Mouse (Mus musculus): ENCODE data around the gene Klrb1c. TPM values are rescaled to one million over a fixed set of nuclear protein-coding genes. Genes with fewer than 3 reads are reported as not detected.
"Not testable (repeated sequence)": the region's sequence is repeated elsewhere in the genome, so short reads cannot be mapped to it uniquely, and the experiment has no call there.

Klrb1c gene
- polyA plus RNA-seq, 1 experiment from 2014 or later = 0.26 TPM

- not testable (repeated sequence) for H3K4me3 ChIP-seq (ENCODE audit: low read depth, low read length); H3K36me3 ChIP-seq (ENCODE audit: control insufficient read depth, insufficient read depth, low read length); H3K9me3 ChIP-seq (ENCODE audit: control insufficient read depth, low read length); H3K4me1 ChIP-seq (replicated peaks; ENCODE audit: control insufficient read depth, insufficient read depth, low read length); H3K27ac ChIP-seq (ENCODE audit: low read depth); H3K9ac ChIP-seq (ENCODE audit: low read length); H3K27me3 ChIP-seq (replicated peaks; ENCODE audit: control insufficient read depth, insufficient read depth, low read length)
- DNase-seq (ENCODE audit: low spot score) (peak; percentile 83), ATAC-seq (replicated peaks; ENCODE audit: low FRiP score, low TSS enrichment, low read depth) (peak; percentile 86)
- H3K4me2 ChIP-seq (ENCODE audit: low read length) = peak overlapping the region; percentile 29
- 37% methylated on average over 7 of the region's 8 CpGs for WGBS
Measured at GRCm38 (mm10) chr6:128753610-128754224, 35.3 kb downstream of the Klrb1c start.

GRCm38 (mm10) chr6:128747006-128747405 is 42.0 kb downstream of the Klrb1c start:
- H3K27ac ChIP-seq (ENCODE audit: low read depth); H3K4me3 ChIP-seq (ENCODE audit: low read depth, low read length); ATAC-seq (replicated peaks; ENCODE audit: low FRiP score, low TSS enrichment, low read depth); H3K36me3 ChIP-seq (ENCODE audit: control insufficient read depth, insufficient read depth, low read length); H3K4me1 ChIP-seq (replicated peaks; ENCODE audit: control insufficient read depth, insufficient read depth, low read length); H3K9me3 ChIP-seq (ENCODE audit: control insufficient read depth, low read length); H3K4me2 ChIP-seq (ENCODE audit: low read length); DNase-seq (ENCODE audit: low spot score); H3K27me3 ChIP-seq (replicated peaks; ENCODE audit: control insufficient read depth, insufficient read depth, low read length); H3K9ac ChIP-seq (ENCODE audit: low read length): not testable (repeated sequence)
- WGBS = 80% methylated on average over 6 of the region's 6 CpGs

GRCm38 (mm10) chr6:128737445-128737844 is 51.6 kb downstream of the Klrb1c start:
- Histone ChIP-seq H3K27me3 (replicated peaks; ENCODE audit: control insufficient read depth, insufficient read depth, low read length) (no peaks in the 10 kb centered on the region), H3K4me2 (ENCODE audit: low read length) (no peak overlapping the region), H3K27ac (ENCODE audit: low read depth) (no peak overlapping the region), H3K36me3 (ENCODE audit: control insufficient read depth, insufficient read depth, low read length) (no peaks in the 10 kb centered on the region), H3K9ac (ENCODE audit: low read length) (no peak overlapping the region), H3K9me3 (ENCODE audit: control insufficient read depth, low read length) (no peaks in the 10 kb centered on the region), H3K4me1 (replicated peaks; ENCODE audit: control insufficient read depth, insufficient read depth, low read length) (0 out of 2 replicates have a peak, but pooled peaks cover 5% of the 10 kb centered on the region), H3K4me3 (ENCODE audit: low read depth, low read length) (no peak overlapping the region)
- DNase-seq (ENCODE audit: low spot score) (no peak), ATAC-seq (replicated peaks; ENCODE audit: low FRiP score, low TSS enrichment, low read depth) (no peak)
- 91% methylated on average over 7 of the region's 7 CpGs for WGBS

GRCm38 (mm10) chr6:128736100-128736499 is 52.9 kb downstream of the Klrb1c start:
- no peak for DNase-seq (ENCODE audit: low spot score)

GRCm38 (mm10) chr6:128734896-128735295 is 54.1 kb downstream of the Klrb1c start:
- Histone ChIP-seq H3K4me3 (ENCODE audit: low read depth, low read length) (no peak overlapping the region), H3K4me1 (replicated peaks; ENCODE audit: control insufficient read depth, insufficient read depth, low read length) (0 out of 2 replicates have a peak, but pooled peaks cover 5% of the 10 kb centered on the region), H3K27me3 (replicated peaks; ENCODE audit: control insufficient read depth, insufficient read depth, low read length) (no peaks in the 10 kb centered on the region), H3K27ac (ENCODE audit: low read depth) (no peak overlapping the region), H3K36me3 (ENCODE audit: control insufficient read depth, insufficient read depth, low read length) (no peaks in the 10 kb centered on the region), H3K9me3 (ENCODE audit: control insufficient read depth, low read length) (no peaks in the 10 kb centered on the region), H3K9ac (ENCODE audit: low read length) (no peak overlapping the region), H3K4me2 (ENCODE audit: low read length) (no peak overlapping the region)
- DNase-seq (ENCODE audit: low spot score) = no peak
- ATAC-seq (replicated peaks; ENCODE audit: low FRiP score, low TSS enrichment, low read depth) = no peak

More at GRCm38 (mm10) chr6:128736100-128736499, 52.9 kb downstream of the Klrb1c start:
- Histone ChIP-seq H3K27ac (ENCODE audit: low read depth) (no peak overlapping the region), H3K4me1 (replicated peaks; ENCODE audit: control insufficient read depth, insufficient read depth, low read length) (0 out of 2 replicates have a peak, but pooled peaks cover 5% of the 10 kb centered on the region), H3K9me3 (ENCODE audit: control insufficient read depth, low read length) (no peaks in the 10 kb centered on the region), H3K9ac (ENCODE audit: low read length) (no peak overlapping the region), H3K27me3 (replicated peaks; ENCODE audit: control insufficient read depth, insufficient read depth, low read length) (no peaks in the 10 kb centered on the region), H3K4me3 (ENCODE audit: low read depth, low read length) (no peak overlapping the region), H3K4me2 (ENCODE audit: low read length) (no peak overlapping the region), H3K36me3 (ENCODE audit: control insufficient read depth, insufficient read depth, low read length) (no peaks in the 10 kb centered on the region)
- ATAC-seq (replicated peaks; ENCODE audit: low FRiP score, low TSS enrichment, low read depth) = no peak

- H3K27me3 ChIP-seq (replicated peaks; ENCODE audit: control insufficient read depth, insufficient read depth, low read length) = no peaks in the 10 kb centered on the region
- no peak for DNase-seq (ENCODE audit: low spot score)
- WGBS = 69% methylated on average over 5 of the region's 5 CpGs
- H3K9me3 ChIP-seq (ENCODE audit: control insufficient read depth, low read length) = no peaks in the 10 kb centered on the region
- H3K36me3 ChIP-seq (ENCODE audit: control insufficient read depth, insufficient read depth, low read length) = no peaks in the 10 kb centered on the region
- 0 out of 2 replicates have a peak, but pooled peaks cover 5% of the 10 kb centered on the region for H3K4me1 ChIP-seq (replicated peaks; ENCODE audit: control insufficient read depth, insufficient read depth, low read length)
- no peak overlapping the region for H3K27ac ChIP-seq (ENCODE audit: low read depth)
- no peak overlapping the region for H3K9ac ChIP-seq (ENCODE audit: low read length)
- H3K4me3 ChIP-seq (ENCODE audit: low read depth, low read length) = no peak overlapping the region
- H3K4me2 ChIP-seq (ENCODE audit: low read length) = no peak overlapping the region
- no peak for ATAC-seq (replicated peaks; ENCODE audit: low FRiP score, low TSS enrichment, low read depth)
Measured at GRCm38 (mm10) chr6:128733908-128734679, 54.9 kb downstream of the Klrb1c start.

- no peak overlapping the region for H3K4me3 ChIP-seq (ENCODE audit: low read depth, low read length)
- no peaks in the 10 kb centered on the region for H3K27me3 ChIP-seq (replicated peaks; ENCODE audit: control insufficient read depth, insufficient read depth, low read length)
- no peaks in the 10 kb centered on the region for H3K36me3 ChIP-seq (ENCODE audit: control insufficient read depth, insufficient read depth, low read length)
- DNase-seq (ENCODE audit: low spot score) = no peak
- H3K4me2 ChIP-seq (ENCODE audit: low read length) = no peak overlapping the region
- 0 out of 2 replicates have a peak, but pooled peaks cover 5% of the 10 kb centered on the region for H3K4me1 ChIP-seq (replicated peaks; ENCODE audit: control insufficient read depth, insufficient read depth, low read length)
- H3K9ac ChIP-seq (ENCODE audit: low read length) = no peak overlapping the region
- H3K27ac ChIP-seq (ENCODE audit: low read depth) = no peak overlapping the region
- no peaks in the 10 kb centered on the region for H3K9me3 ChIP-seq (ENCODE audit: control insufficient read depth, low read length)
- ATAC-seq (replicated peaks; ENCODE audit: low FRiP score, low TSS enrichment, low read depth) = no peak
- 81% methylated on average over 3 of the region's 3 CpGs for WGBS
Measured at GRCm38 (mm10) chr6:128732032-128732431, 57.0 kb downstream of the Klrb1c start.

Measured in intestine, embryonic 14.5 days (tissue).